Mouse (Mus musculus): ENCODE results near the gene Gm20388. TPM values are rescaled to one million over a fixed set of nuclear protein-coding genes. Genes with fewer than 3 reads are reported as not detected.

The Gm20388 gene
- total and polyA plus RNA-seq, 3 experiments: 0.02 to 0.05 TPM; not detected in 1

DNA sequence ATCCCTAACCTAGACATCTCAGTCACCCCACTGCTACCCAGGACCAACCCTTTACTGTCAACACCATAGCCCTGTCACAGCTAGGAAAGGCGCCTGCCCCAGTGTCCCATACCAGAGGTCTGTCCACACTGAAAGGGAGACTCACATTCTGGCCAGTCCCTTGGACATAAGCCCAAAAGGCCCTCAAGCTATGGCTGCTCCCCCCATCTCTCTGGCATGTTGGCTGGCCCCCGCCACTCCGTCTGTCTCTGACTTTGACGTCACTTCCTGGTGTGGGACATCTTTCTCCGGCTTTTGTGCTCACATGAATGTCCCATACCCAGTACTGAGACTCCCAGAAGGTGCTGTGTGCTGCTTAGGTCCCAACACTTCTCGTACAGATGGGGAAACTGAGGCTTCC, 1536.2 kb downstream of the Gm20388 start:
- Histone ChIP-seq H3K9me3 (replicated peaks) (peaks cover 87% of the 10 kb centered on the region), H3K36me3 (replicated peaks) (no peaks in the 10 kb centered on the region), H3K4me3 (ENCODE audit: low read depth, low read length) (no peak overlapping the region), H3K27me3 (ENCODE audit: insufficient read depth, low read length) (no peaks in the 10 kb centered on the region; the same call in 1 of the 2 replicates), H3K4me1 (ENCODE audit: insufficient read depth, low read depth, low read length) (no peaks in the 10 kb centered on the region)
- TF ChIP-seq CTCF (IDR thresholded peaks at IDR 0.05; ENCODE audit: low read depth, low read length): no peak
- ATAC-seq (ENCODE audit: extremely low read depth, insufficient number of reproducible peaks, low FRiP score, poor library complexity, severe bottlenecking) (no peak), DNase-seq (ENCODE audit: low spot score) (no peak)

DNA sequence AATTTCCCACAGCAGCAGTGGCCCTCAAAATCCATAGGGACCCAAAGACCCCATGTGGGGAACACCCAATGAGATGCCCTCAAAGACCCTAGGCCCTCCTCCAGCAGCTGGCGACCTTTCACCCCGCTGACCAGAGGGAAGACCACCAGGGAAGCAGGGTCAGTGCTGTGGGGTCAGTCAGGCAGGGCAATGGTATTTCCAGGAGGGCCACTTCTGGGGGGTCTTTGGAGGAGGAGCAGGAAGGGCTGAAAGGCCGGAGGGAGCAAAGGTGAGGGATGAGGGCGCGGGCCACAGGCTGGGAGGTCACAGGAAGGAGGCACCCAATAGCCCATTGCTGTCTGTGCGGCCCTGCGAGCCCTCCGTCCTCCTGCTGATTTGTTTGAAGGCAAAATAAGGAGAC, 1539.6 kb downstream of the Gm20388 start:
- H3K36me3 ChIP-seq (replicated peaks): no peaks in the 10 kb centered on the region
- TF ChIP-seq GATA1 (IDR thresholded peaks at IDR 0.05; ENCODE audit: borderline replicate concordance, low read length): no peak
- TF ChIP-seq TAL1 (conservative IDR thresholded peaks at IDR 0.05; ENCODE audit: low read depth, low read length): no peak
- no peak for TF ChIP-seq GATA2 (IDR thresholded peaks at IDR 0.05; ENCODE audit: borderline replicate concordance, low read depth, low read length)
- no peak for TF ChIP-seq POLR2AphosphoS5 (IDR thresholded peaks at IDR 0.05; ENCODE audit: insufficient replicate concordance, low read depth, low read length)
- no peak for TF ChIP-seq CTCF (IDR thresholded peaks at IDR 0.05; ENCODE audit: low read depth, low read length)
- H3K4me3 ChIP-seq (ENCODE audit: low read depth, low read length): no peak overlapping the region; the same call in 1 of the 2 replicates
- no peak for ATAC-seq (ENCODE audit: extremely low read depth, insufficient number of reproducible peaks, low FRiP score, poor library complexity, severe bottlenecking)
- no peaks in the 10 kb centered on the region for H3K4me1 ChIP-seq (ENCODE audit: insufficient read depth, low read depth, low read length)
- peaks cover 88% of the 10 kb centered on the region for H3K9me3 ChIP-seq (replicated peaks)
- DNase-seq (ENCODE audit: low spot score): no peak
- no peaks in the 10 kb centered on the region; the same call in 1 of the 2 replicates for H3K27me3 ChIP-seq (ENCODE audit: insufficient read depth, low read length)

DNA sequence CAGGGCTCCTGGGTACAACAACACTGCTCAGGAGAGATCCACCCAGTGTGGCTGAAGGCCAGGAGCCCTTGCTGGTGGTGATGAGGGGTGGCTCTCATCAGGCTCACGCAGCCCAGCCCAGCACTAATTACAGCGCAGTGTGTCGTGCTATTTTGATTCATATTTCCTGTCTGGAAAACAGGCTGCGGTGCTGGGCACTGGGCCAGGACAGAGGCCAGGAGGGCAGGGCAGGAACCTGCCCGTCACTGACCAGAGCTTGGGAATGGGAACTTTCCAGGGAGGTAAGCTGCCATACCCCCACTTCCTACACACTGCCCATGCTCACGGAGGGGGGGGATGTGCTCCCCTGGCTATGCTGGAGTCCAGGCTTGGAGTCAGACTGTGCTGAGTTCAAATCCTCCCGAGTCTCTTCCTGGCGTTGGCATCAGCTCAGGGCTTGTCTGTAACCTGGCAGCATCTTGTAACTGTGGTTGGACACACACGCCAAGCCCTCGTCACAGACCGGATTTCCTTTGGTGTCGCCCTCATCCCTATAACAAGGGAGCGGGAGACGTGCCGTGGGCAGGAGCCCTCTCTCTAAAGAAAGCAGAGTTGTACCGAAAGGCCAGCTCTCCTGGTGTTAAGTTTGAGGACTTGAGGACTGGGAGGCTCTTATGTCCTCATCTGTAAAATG, 1540.9 kb downstream of the Gm20388 start:
- no peak overlapping the region for H3K4me3 ChIP-seq (ENCODE audit: low read depth, low read length)
- no peaks in the 10 kb centered on the region for H3K36me3 ChIP-seq (replicated peaks)
- ATAC-seq (ENCODE audit: extremely low read depth, insufficient number of reproducible peaks, low FRiP score, poor library complexity, severe bottlenecking) (no peak), DNase-seq (ENCODE audit: low spot score) (no peak)
- no peak for TF ChIP-seq TAL1 (conservative IDR thresholded peaks at IDR 0.05; ENCODE audit: low read depth, low read length)
- TF ChIP-seq POLR2AphosphoS5 (IDR thresholded peaks at IDR 0.05; ENCODE audit: insufficient replicate concordance, low read depth, low read length): no peak
- TF ChIP-seq CTCF (IDR thresholded peaks at IDR 0.05; ENCODE audit: low read depth, low read length): no peak
- no peak for TF ChIP-seq GATA2 (IDR thresholded peaks at IDR 0.05; ENCODE audit: borderline replicate concordance, low read depth, low read length)
- no peak for TF ChIP-seq GATA1 (IDR thresholded peaks at IDR 0.05; ENCODE audit: borderline replicate concordance, low read length)
- no peaks in the 10 kb centered on the region for H3K4me1 ChIP-seq (ENCODE audit: insufficient read depth, low read depth, low read length)
- no peaks in the 10 kb centered on the region; the same call in 1 of the 2 replicates for H3K27me3 ChIP-seq (ENCODE audit: insufficient read depth, low read length)
- peaks cover 87% of the 10 kb centered on the region for H3K9me3 ChIP-seq (replicated peaks)

DNA sequence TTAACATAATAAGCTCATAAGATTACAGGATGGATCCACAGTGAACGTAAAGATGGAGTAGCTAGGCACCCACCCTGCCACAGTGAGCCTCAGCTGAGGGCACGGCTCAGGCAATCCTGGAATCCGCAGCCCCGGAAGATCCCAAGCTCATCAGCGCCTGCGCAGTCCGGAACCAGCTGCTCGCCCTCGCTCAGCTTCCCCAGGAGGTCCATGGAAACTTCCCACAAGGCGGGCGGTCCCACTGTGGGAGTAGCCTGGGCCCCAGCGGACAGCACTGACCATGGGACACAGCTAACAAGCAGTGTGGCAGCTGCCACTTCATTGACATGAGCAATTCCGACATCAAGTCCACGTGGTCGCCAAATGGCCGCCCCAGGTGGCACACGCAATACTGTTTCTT, 1544.1 kb downstream of the Gm20388 start:
- Histone ChIP-seq H3K9me3 (replicated peaks) (peaks cover 85% of the 10 kb centered on the region), H3K4me1 (ENCODE audit: insufficient read depth, low read depth, low read length) (no peaks in the 10 kb centered on the region), H3K4me3 (ENCODE audit: low read depth, low read length) (no peak overlapping the region; the same call in 1 of the 2 replicates), H3K27me3 (ENCODE audit: insufficient read depth, low read length) (no peaks in the 10 kb centered on the region; the same call in 1 of the 2 replicates), H3K36me3 (replicated peaks) (no peaks in the 10 kb centered on the region)
- DNase-seq (ENCODE audit: low spot score) (no peak), ATAC-seq (ENCODE audit: extremely low read depth, insufficient number of reproducible peaks, low FRiP score, poor library complexity, severe bottlenecking) (no peak)
- TF ChIP-seq CTCF (IDR thresholded peaks at IDR 0.05; ENCODE audit: low read depth, low read length) (no peak), POLR2AphosphoS5 (IDR thresholded peaks at IDR 0.05; ENCODE audit: insufficient replicate concordance, low read depth, low read length) (no peak)

DNA sequence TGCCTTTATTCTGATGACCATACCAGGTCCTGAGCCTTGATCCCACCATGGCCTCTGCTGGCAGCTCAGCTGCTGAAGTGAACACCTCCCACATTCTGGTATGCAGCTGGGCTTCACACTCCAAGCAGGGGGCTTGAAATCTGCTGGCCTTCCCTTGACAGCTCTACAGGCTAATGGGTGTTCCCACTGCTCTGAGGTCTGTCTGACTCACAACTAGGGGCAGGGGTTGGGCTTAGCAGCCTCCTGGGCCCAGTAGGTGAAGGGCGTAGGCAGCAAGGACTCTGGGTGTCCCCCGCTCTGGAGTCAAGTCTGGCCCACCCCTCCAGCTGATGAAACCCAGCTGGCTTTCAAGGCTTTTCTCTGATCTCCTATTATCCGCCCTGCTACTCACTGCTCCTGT, 1550.6 kb downstream of the Gm20388 start:
- Histone ChIP-seq H3K36me3 (replicated peaks) (no peaks in the 10 kb centered on the region), H3K27me3 (ENCODE audit: insufficient read depth, low read length) (no peaks in the 10 kb centered on the region), H3K4me3 (ENCODE audit: low read depth, low read length) (no peak overlapping the region), H3K9me3 (replicated peaks) (peaks cover 79% of the 10 kb centered on the region), H3K4me1 (ENCODE audit: insufficient read depth, low read depth, low read length) (no peaks in the 10 kb centered on the region)
- TF ChIP-seq TAL1 (conservative IDR thresholded peaks at IDR 0.05; ENCODE audit: low read depth, low read length) (no peak), POLR2AphosphoS5 (IDR thresholded peaks at IDR 0.05; ENCODE audit: insufficient replicate concordance, low read depth, low read length) (no peak), GATA2 (IDR thresholded peaks at IDR 0.05; ENCODE audit: borderline replicate concordance, low read depth, low read length) (no peak), GATA1 (IDR thresholded peaks at IDR 0.05; ENCODE audit: borderline replicate concordance, low read length) (no peak), CTCF (IDR thresholded peaks at IDR 0.05; ENCODE audit: low read depth, low read length) (no peak)
- ATAC-seq (ENCODE audit: extremely low read depth, insufficient number of reproducible peaks, low FRiP score, poor library complexity, severe bottlenecking) (no peak), DNase-seq (ENCODE audit: low spot score) (no peak)

DNA sequence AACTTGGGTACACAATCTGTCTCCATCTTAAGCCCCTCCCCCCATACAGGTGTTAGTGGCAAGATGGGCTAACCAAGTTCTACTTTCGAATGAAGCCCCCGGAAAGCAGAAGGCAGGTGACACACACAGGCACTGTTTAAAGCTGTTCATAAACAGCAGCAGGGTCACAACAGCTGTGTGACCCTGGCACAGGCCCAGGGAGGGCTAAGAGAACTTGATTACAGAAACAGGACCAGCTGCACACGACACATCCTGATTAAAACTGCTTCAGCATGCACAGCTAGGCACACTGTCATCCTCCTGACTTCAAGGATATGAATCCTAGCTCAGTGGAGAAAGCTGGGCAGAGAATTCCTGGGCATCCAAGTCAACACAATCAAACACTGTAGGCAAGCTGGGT, 1551.5 kb downstream of the Gm20388 start:
- TF ChIP-seq POLR2AphosphoS5 (IDR thresholded peaks at IDR 0.05; ENCODE audit: insufficient replicate concordance, low read depth, low read length): no peak
- TF ChIP-seq CTCF (IDR thresholded peaks at IDR 0.05; ENCODE audit: low read depth, low read length): no peak
- TF ChIP-seq GATA1 (IDR thresholded peaks at IDR 0.05; ENCODE audit: borderline replicate concordance, low read length): no peak
- TF ChIP-seq TAL1 (conservative IDR thresholded peaks at IDR 0.05; ENCODE audit: low read depth, low read length): no peak
- TF ChIP-seq GATA2 (IDR thresholded peaks at IDR 0.05; ENCODE audit: borderline replicate concordance, low read depth, low read length): no peak
- H3K27me3 ChIP-seq (ENCODE audit: insufficient read depth, low read length): no peaks in the 10 kb centered on the region
- ATAC-seq (ENCODE audit: extremely low read depth, insufficient number of reproducible peaks, low FRiP score, poor library complexity, severe bottlenecking) (no peak), DNase-seq (ENCODE audit: low spot score) (no peak)
- peaks cover 84% of the 10 kb centered on the region for H3K9me3 ChIP-seq (replicated peaks)
- H3K4me3 ChIP-seq (ENCODE audit: low read depth, low read length): no peak overlapping the region
- no peaks in the 10 kb centered on the region for H3K4me1 ChIP-seq (ENCODE audit: insufficient read depth, low read depth, low read length)
- H3K36me3 ChIP-seq (replicated peaks): no peaks in the 10 kb centered on the region

Data from G1E (cell line).